Mouse (Mus musculus) limb, embryonic 10.5 days (tissue): ENCODE measurements around the gene Pgam2. TPM values are rescaled to one million over a fixed set of nuclear protein-coding genes. Genes with fewer than 3 reads are reported as not detected.

Experiments used
- DNase-seq: peaks from one replicate; pipeline ENCODE4 v3.0.0-alpha.2; 2017; ENCODE audit warnings: low spot score
- H3K27ac ChIP-seq: fragments of 300-500 bp; sonication (generic); 2 replicates; pipeline ENCODE4 v1.5.1; 2016; ENCODE audit warnings: mild to moderate bottlenecking
- H3K27me3 ChIP-seq: fragments of 300-500 bp; sonication (generic); 2 replicates; pipeline ENCODE4 v1.6.1; 2016; ENCODE audit warnings: low read depth, mild to moderate bottlenecking; ENCODE audit not compliant: poor library complexity, severe bottlenecking
- H3K36me3 ChIP-seq: fragments of 300-500 bp; sonication (generic); 2 replicates; pipeline ENCODE4 v1.6.1; 2016; ENCODE audit warnings: mild to moderate bottlenecking, moderate library complexity
- H3K4me1 ChIP-seq: fragments of 300-500 bp; sonication (generic); 2 replicates; pipeline ENCODE4 v1.6.1; 2016
- H3K4me3 ChIP-seq: fragments of 300-500 bp; sonication (generic); 2 replicates; pipeline ENCODE4 v1.5.1; 2016; ENCODE audit warnings: mild to moderate bottlenecking, moderate library complexity
- H3K9me3 ChIP-seq: fragments of 300-500 bp; sonication (generic); replicated peaks from 2 replicates; pipeline ENCODE4 v1.6.1; 2016; ENCODE audit warnings: mild to moderate bottlenecking
- WGBS: fragments of 180-500 bp; shearing (Covaris S2); methylation state at CpG from one replicate; pipeline ENCODE4 v1.1.7; 2016; 5-methylcytosine and 5-hydroxymethylcytosine counted together
- polyA plus RNA-seq: library from polyadenylated mRNA; unstranded; fragments of >200 nt; fragmentation: Nextera tagmentation; extraction: Ambion mirVana; gene quantifications from 2 replicates; pipeline ENCODE4 v1.2.1, GENCODE M21; 2016

Pgam2 gene
- polyA plus RNA-seq, 1 experiment from 2014 or later, result 9.6 TPM

GRCm38 (mm10) chr11:5802005-5802404 lies 1.5 kb downstream of the Pgam2 start:
- DNase-seq, result no peak
- Histone ChIP-seq H3K36me3 (peaks cover 49% of the 10 kb centered on the region), H3K4me1 (peaks cover 25% of the 10 kb centered on the region), H3K27me3 (no peaks in the 10 kb centered on the region), H3K4me3 (no peak overlapping the region), H3K27ac (no peak overlapping the region), H3K9me3 (no peaks in the 10 kb centered on the region)
- WGBS, result 67% methylated on average over 12 of the region's 12 CpGs

- no peak for DNase-seq
- Histone ChIP-seq H3K36me3 (peaks cover 54% of the 10 kb centered on the region), H3K27ac (no peak overlapping the region), H3K4me1 (peaks cover 25% of the 10 kb centered on the region), H3K27me3 (no peaks in the 10 kb centered on the region), H3K4me3 (no peak overlapping the region), H3K9me3 (no peaks in the 10 kb centered on the region)
- 95% methylated on average over 16 of the region's 16 CpGs for WGBS
These were observed 2.0 kb downstream of the Pgam2 start for GRCm38 (mm10) chr11:5801511-5801910.

GRCm38 (mm10) chr11:5799621-5800490 lies 3.7 kb downstream of the Pgam2 start:
- WGBS, result 94% methylated on average over 17 of the region's 17 CpGs
- Histone ChIP-seq H3K27ac (no peak overlapping the region), H3K4me3 (no peak overlapping the region), H3K9me3 (no peaks in the 10 kb centered on the region), H3K27me3 (no peaks in the 10 kb centered on the region), H3K4me1 (peaks cover 25% of the 10 kb centered on the region), H3K36me3 (peaks cover 70% of the 10 kb centered on the region)
- no peak for DNase-seq

GRCm38 (mm10) chr11:5797928-5798327 lies 5.6 kb downstream of the Pgam2 start:
- Histone ChIP-seq H3K27me3 (no peaks in the 10 kb centered on the region), H3K4me3 (no peak overlapping the region), H3K4me1 (peaks cover 12% of the 10 kb centered on the region; the same call in 1 of the 2 replicates), H3K36me3 (peaks cover 89% of the 10 kb centered on the region), H3K27ac (no peak overlapping the region), H3K9me3 (no peaks in the 10 kb centered on the region)
- WGBS, result 93% methylated on average over 5 of the region's 5 CpGs
- no peak for DNase-seq

- no peak overlapping the region for H3K27ac ChIP-seq
- H3K9me3 ChIP-seq, result no peaks in the 10 kb centered on the region
- no peaks in the 10 kb centered on the region for H3K27me3 ChIP-seq
- peaks cover 94% of the 10 kb centered on the region for H3K36me3 ChIP-seq
- 80% methylated on average over 11 of the region's 11 CpGs for WGBS
- DNase-seq, result no peak
- H3K4me3 ChIP-seq, result no peak overlapping the region
- peaks cover 6% of the 10 kb centered on the region; the same call in 1 of the 2 replicates for H3K4me1 ChIP-seq
These were observed 6.2 kb downstream of the Pgam2 start for GRCm38 (mm10) chr11:5797371-5797770.

- Histone ChIP-seq H3K36me3 (peaks cover 98% of the 10 kb centered on the region), H3K27me3 (no peaks in the 10 kb centered on the region), H3K27ac (no peak overlapping the region), H3K4me1 (peaks cover 2% of the 10 kb centered on the region; the same call in 1 of the 2 replicates), H3K4me3 (no peak overlapping the region), H3K9me3 (no peaks in the 10 kb centered on the region)
- WGBS, result 92% methylated on average over 15 of the region's 15 CpGs
- no peak for DNase-seq
These were observed 6.6 kb downstream of the Pgam2 start for GRCm38 (mm10) chr11:5796939-5797338.

GRCm38 (mm10) chr11:5795706-5796105 lies 7.8 kb downstream of the Pgam2 start:
- Histone ChIP-seq H3K4me3 (no peak overlapping the region), H3K4me1 (no peaks in the 10 kb centered on the region), H3K27me3 (no peaks in the 10 kb centered on the region), H3K27ac (no peak overlapping the region), H3K9me3 (no peaks in the 10 kb centered on the region), H3K36me3 (peaks cover 95% of the 10 kb centered on the region)
- DNase-seq, result no peak
- 93% methylated on average over 7 of the region's 7 CpGs for WGBS

- Histone ChIP-seq H3K9me3 (no peaks in the 10 kb centered on the region), H3K4me3 (no peak overlapping the region), H3K27me3 (no peaks in the 10 kb centered on the region), H3K36me3 (peaks cover 94% of the 10 kb centered on the region), H3K4me1 (no peaks in the 10 kb centered on the region), H3K27ac (no peak overlapping the region)
- WGBS, result 92% methylated on average over 9 of the region's 9 CpGs
- DNase-seq, result no peak
These were observed 8.2 kb downstream of the Pgam2 start for GRCm38 (mm10) chr11:5795290-5795689.

- Histone ChIP-seq H3K4me3 (no peak overlapping the region), H3K4me1 (peaks cover 20% of the 10 kb centered on the region), H3K27ac (no peak overlapping the region), H3K27me3 (no peaks in the 10 kb centered on the region), H3K36me3 (peaks cover 49% of the 10 kb centered on the region), H3K9me3 (no peaks in the 10 kb centered on the region)
- WGBS, result 88% methylated on average over 1 of the region's 1 CpGs
- no peak for DNase-seq
These were observed 13.1 kb downstream of the Pgam2 start for GRCm38 (mm10) chr11:5790431-5790830.

- Histone ChIP-seq H3K36me3 (peaks cover 43% of the 10 kb centered on the region), H3K27ac (peak overlapping the region; percentile 87; the same call in 1 of the 2 replicates), H3K27me3 (no peaks in the 10 kb centered on the region), H3K9me3 (no peaks in the 10 kb centered on the region), H3K4me3 (peak overlapping the region; percentile 72; the same call in 1 of the 2 replicates), H3K4me1 (peaks cover 20% of the 10 kb centered on the region)
- WGBS, result 85% methylated on average over 3 of the region's 3 CpGs
- DNase-seq, result no peak
These were observed 13.7 kb downstream of the Pgam2 start for GRCm38 (mm10) chr11:5789754-5790333.

- Histone ChIP-seq H3K27ac (peak overlapping the region; percentile 87), H3K27me3 (no peaks in the 10 kb centered on the region), H3K36me3 (peaks cover 37% of the 10 kb centered on the region), H3K9me3 (no peaks in the 10 kb centered on the region), H3K4me3 (peak overlapping the region; percentile 72), H3K4me1 (peaks cover 20% of the 10 kb centered on the region)
- 83% methylated on average over 6 of the region's 6 CpGs for WGBS
- DNase-seq, result no peak
These were observed 14.3 kb downstream of the Pgam2 start for GRCm38 (mm10) chr11:5789071-5789753.

GRCm38 (mm10) chr11:5788056-5789014 lies 15.2 kb downstream of the Pgam2 start, which contains the start of gene Dbnl:
TSS of gene Dbnl (plus strand) at chr11:5788488.
- H3K27ac ChIP-seq, result peak within 1 kb of the TSS; percentile 87
- peaks cover 20% of the 10 kb centered on the region for H3K4me1 ChIP-seq
- WGBS, result 1% methylated on average over 74 of the region's 74 CpGs
- peak; percentile 99 for DNase-seq
- no peaks in the 10 kb centered on the region for H3K9me3 ChIP-seq
- peak within 1 kb of the TSS; percentile 72 for H3K4me3 ChIP-seq
- no peaks in the 10 kb centered on the region for H3K27me3 ChIP-seq
- peaks cover 28% of the 10 kb centered on the region for H3K36me3 ChIP-seq
